Mouse (Mus musculus): ENCODE measurements around the gene Thbs2.

Thbs2 gene

DNA sequence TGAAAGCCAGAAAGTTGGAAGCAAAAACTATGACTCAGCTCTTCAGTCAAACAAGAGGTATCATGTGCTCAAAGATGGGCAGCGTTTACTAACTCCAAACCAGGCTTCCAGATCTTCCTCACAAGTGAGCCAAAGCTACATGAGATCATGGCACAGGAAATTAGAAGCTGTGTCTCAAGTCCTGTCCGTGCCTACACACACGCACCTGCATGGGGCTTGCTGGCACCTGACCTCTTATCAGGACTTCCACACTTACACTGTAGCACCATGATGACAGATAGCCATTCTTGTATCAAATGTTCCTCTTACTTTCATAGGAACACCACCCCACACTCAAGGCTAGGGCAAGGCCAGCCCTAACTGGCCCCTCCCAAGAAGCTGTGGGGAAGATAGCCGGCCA, 12.0 kb upstream of the Thbs2 start:
- Histone ChIP-seq H3K36me3 (ENCODE audit: control insufficient read depth, insufficient read depth, low read length, poor library complexity, severe bottlenecking) (no peaks in the 10 kb centered on the region), H3K27me3 (ENCODE audit: control insufficient read depth, insufficient read depth, low read length, poor library complexity, severe bottlenecking) (no peaks in the 10 kb centered on the region)
- no peak for DNase-seq (ENCODE audit: low read depth, low spot score)

DNA sequence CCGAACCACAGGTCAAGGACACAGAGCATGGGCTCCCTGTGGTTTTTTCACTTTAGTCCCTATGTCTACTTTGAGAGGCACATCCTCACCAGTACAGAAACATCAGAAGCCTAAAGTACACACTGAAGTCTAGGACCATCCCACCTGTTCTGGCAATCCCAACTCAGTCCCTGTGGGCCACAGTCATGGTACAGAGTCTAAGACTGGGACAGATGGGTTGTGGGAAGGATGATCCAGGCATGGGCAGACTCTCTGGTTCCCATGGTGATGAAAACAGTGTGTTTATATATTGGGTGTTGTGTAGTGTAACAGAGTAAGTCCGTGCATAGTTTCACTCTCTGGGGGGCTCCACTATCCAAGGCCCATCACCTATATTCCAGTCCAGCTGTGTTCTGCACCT, 11.4 kb upstream of the Thbs2 start:
- DNase-seq (ENCODE audit: low read depth, low spot score): no peak
- H3K27me3 ChIP-seq (ENCODE audit: control insufficient read depth, insufficient read depth, low read length, poor library complexity, severe bottlenecking): no peaks in the 10 kb centered on the region
- no peaks in the 10 kb centered on the region for H3K36me3 ChIP-seq (ENCODE audit: control insufficient read depth, insufficient read depth, low read length, poor library complexity, severe bottlenecking)

DNA sequence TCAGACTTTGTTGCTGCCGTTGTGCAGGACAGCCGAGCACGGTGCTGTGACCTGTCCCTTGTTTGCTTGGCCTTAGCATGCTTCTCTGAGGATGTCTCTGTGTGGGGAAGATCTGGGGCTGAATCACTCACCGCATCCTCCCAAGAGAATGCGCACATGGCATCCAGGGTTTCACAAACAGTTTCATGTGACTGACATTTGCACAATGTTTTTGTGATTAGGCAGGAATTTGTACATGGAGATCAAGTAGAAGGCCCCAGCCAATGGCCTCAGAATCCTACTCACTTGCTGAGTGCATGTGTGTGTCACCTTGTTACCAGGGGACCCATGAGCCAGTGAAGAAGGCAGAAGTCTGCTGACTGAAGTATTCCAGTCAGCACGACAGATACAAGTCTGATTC, 9.7 kb upstream of the Thbs2 start:
- no peak for DNase-seq (ENCODE audit: low read depth, low spot score)
- Histone ChIP-seq H3K27me3 (ENCODE audit: control insufficient read depth, insufficient read depth, low read length, poor library complexity, severe bottlenecking) (no peaks in the 10 kb centered on the region), H3K36me3 (ENCODE audit: control insufficient read depth, insufficient read depth, low read length, poor library complexity, severe bottlenecking) (no peaks in the 10 kb centered on the region)

DNA sequence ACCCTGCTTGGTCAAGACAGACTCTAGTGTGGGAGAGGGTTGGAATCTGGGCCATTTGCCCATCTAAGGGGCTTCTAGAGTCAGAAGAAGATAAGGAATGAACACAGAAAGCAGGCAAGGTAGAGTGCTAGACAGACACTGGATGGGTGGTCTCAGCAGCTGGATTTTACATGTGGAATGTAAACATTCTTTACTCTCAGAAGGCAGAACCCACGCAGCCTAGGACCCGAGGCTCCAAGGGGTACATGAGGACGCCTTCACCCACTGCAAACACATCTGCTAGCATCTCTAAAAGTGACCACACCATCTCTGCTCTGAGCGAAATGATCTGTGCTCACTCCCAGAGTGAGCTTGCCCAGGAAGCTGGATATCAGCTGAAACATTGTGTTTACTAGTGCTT, 9.2 kb upstream of the Thbs2 start:
- DNase-seq (ENCODE audit: low read depth, low spot score): no peak
- H3K36me3 ChIP-seq (ENCODE audit: control insufficient read depth, insufficient read depth, low read length, poor library complexity, severe bottlenecking): no peaks in the 10 kb centered on the region
- H3K27me3 ChIP-seq (ENCODE audit: control insufficient read depth, insufficient read depth, low read length, poor library complexity, severe bottlenecking): no peaks in the 10 kb centered on the region

DNA sequence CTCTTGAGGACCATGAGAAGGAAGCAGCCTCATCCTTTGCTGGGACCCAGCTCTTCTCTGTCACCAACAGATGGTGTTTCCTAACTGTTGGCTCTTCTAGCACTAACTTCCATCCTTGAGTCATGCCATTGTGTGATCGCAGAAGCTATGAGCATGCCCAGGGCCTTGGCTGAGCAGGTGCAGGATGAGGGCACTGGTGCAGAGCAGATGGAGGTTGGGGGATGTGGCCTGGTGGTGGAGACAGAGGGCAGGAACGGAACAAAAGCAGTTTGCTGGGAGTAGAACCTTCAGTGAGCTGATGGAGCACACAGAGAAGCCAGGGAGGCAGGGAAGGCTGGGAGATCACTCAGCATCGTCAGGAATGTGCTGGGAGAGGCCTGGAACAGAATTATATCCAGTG, 8.7 kb upstream of the Thbs2 start:
- H3K36me3 ChIP-seq (ENCODE audit: control insufficient read depth, insufficient read depth, low read length, poor library complexity, severe bottlenecking): no peaks in the 10 kb centered on the region
- no peak for DNase-seq (ENCODE audit: low read depth, low spot score)
- no peaks in the 10 kb centered on the region for H3K27me3 ChIP-seq (ENCODE audit: control insufficient read depth, insufficient read depth, low read length, poor library complexity, severe bottlenecking)

DNA sequence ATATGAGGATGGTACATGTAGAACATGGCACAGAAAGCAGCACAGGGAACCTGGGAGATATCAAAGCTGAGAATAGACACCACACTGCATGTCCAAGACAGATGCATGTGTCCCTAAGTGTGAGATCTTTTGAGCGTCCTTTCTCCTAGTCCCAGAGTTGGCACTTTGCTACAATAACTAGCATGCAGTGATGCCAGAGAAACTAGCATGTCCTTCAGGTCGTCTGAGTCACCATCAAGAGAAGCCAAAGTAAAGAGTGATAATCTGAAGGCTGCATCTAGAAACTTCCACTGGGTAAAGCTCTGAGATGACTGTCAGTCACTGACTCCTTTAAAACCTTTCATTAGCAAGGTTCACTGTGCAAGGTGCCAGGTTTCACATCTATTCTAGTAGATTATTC, 7.9 kb upstream of the Thbs2 start:
- DNase-seq (ENCODE audit: low read depth, low spot score): no peak
- H3K36me3 ChIP-seq (ENCODE audit: control insufficient read depth, insufficient read depth, low read length, poor library complexity, severe bottlenecking): no peaks in the 10 kb centered on the region
- H3K27me3 ChIP-seq (ENCODE audit: control insufficient read depth, insufficient read depth, low read length, poor library complexity, severe bottlenecking): no peaks in the 10 kb centered on the region

DNA sequence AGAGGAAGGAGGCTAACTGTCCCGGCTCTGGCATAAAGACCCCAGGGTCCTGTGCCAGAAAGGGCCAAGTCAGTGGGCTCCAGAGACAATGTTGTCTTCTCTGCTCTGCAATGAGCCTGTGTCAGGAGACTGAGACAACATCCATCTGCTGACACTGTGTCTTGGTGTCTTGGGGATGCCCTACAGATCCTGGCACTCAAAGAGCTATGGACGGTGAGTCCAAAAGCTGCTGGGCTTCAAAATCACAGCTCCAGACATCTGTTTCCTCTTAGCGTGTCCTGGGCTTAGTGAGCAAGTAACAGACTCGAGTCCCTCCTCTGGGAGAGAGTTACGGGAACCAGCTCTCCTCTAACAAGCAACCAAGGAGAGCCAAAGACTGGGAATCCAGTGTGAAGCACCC, 6.2 kb upstream of the Thbs2 start:
- H3K27me3 ChIP-seq (ENCODE audit: control insufficient read depth, insufficient read depth, low read length, poor library complexity, severe bottlenecking): no peaks in the 10 kb centered on the region; the same call in 1 of the 2 replicates
- no peak for DNase-seq (ENCODE audit: low read depth, low spot score)

DNA sequence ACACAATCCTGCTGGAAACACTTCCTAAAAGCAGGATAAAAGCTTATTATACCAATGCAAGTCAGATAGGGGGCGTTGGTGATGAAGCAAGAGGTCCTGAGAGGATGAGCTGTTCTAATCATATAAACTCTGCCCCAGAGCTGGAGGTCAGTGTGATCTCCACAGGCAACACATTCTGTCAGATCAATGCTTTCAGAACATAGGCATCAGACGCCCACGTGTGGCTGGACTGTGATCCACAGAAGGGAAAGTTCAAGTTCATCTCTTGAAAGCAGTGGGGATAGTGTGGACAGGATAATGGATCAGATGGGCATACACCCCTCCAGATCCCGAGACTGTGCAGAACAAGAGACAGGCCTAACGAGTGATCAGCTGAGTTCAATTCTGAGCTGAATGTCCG, 4.2 kb upstream of the Thbs2 start:
- Histone ChIP-seq H3K36me3 (ENCODE audit: control insufficient read depth, insufficient read depth, low read length, poor library complexity, severe bottlenecking) (no peaks in the 10 kb centered on the region), H3K27me3 (ENCODE audit: control insufficient read depth, insufficient read depth, low read length, poor library complexity, severe bottlenecking) (no peaks in the 10 kb centered on the region; the same call in 1 of the 2 replicates)
- DNase-seq (ENCODE audit: low read depth, low spot score): no peak

More for the DNA sequence above, 6.2 kb upstream of the Thbs2 start:
- H3K36me3 ChIP-seq (ENCODE audit: control insufficient read depth, insufficient read depth, low read length, poor library complexity, severe bottlenecking): no peaks in the 10 kb centered on the region

DNA sequence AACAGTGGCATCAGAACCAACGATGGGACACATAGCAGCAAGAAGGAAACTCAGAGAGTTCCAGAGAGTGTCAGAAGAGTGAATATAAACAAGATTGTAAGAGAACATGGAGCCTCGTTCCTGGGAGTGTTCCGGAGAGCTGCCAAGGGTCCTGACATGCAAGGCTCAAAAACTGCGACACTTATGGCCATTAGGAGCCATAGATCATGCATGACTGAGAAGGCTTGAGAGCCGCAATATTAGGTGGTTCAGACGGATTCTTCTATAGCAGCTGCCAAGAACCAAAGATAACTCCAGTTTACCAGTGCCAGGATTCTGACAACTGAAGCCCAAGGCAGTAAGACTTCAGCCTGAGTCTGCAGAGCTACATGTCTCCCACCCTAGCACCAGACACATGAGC, 3.1 kb upstream of the Thbs2 start:
- no peak for DNase-seq (ENCODE audit: low read depth, low spot score)
- H3K36me3 ChIP-seq (ENCODE audit: control insufficient read depth, insufficient read depth, low read length, poor library complexity, severe bottlenecking): no peaks in the 10 kb centered on the region
- H3K27me3 ChIP-seq (ENCODE audit: control insufficient read depth, insufficient read depth, low read length, poor library complexity, severe bottlenecking): no peaks in the 10 kb centered on the region; the same call in 1 of the 2 replicates

DNA sequence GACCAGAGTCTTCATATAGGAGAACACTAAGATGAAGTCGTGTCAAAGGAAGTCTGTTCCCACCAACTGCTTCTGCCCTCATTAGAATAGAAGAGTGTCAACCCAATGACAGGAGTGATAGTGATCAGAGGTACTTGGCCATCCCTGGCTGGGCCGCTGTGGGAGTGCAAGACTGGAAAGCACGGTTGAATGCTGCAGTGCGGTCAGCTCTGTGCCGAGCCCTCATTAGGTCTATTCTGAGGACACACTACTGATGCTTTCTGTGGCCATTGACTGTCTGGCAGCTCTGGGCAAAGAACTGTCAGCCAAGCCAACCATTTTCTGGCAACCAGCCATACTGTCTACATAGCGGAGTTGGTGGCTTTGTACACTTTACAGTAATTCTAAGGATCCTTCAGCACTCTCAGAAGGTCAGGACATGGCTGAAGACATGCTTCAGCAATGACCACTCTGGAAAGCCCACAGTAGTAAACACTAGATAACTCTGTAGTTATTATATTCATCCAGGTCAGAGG, 2.3 kb upstream of the Thbs2 start:
- no peaks in the 10 kb centered on the region; the same call in 1 of the 2 replicates for H3K27me3 ChIP-seq (ENCODE audit: control insufficient read depth, insufficient read depth, low read length, poor library complexity, severe bottlenecking)
- no peak for DNase-seq (ENCODE audit: low read depth, low spot score)

DNA sequence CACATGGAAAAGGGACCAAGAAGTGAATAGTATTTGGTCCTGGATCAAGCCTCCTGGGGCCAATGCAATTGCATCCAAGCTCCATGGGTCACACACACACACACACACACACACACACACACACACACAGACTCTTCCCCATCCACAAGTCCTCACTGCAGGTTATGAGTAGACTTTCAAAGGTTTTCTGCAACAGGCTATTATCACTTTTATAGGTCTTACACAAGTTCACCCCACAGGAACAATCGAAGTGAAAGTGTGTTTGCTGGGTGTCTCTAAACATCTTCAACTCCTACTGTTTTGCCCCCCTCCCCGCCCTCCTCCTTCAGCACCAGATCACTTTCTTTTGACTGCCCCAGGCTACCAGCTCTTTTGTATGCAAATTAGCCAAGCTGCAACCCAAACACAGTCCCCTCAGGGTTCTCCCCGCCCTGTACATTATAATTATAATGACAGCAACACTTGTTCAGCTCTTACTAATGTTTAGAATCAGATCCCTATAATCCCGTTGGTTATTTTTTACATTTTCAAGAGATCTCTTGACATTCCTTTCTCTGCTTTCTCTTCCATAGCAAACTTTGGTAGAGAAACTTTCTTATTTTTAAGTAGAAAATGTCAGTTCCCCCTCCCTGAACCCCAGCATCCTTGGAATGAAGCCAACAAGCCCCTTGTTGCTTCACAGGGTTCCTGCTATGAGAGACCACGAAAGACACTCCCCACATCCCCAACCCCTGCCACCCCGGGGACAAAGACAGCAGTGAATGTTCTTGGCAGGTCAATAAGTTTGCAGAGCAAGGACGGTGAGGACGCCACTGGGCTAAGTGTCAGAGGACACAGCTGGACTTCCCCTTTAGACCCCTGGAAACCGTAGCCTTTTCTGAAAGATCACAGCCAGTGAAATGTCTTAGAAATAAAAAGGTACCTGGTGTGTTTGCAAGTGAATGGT, 714 bp downstream of the Thbs2 start:
- Histone ChIP-seq H3K36me3 (ENCODE audit: control insufficient read depth, insufficient read depth, low read length, poor library complexity, severe bottlenecking) (no peaks in the 10 kb centered on the region), H3K27me3 (ENCODE audit: control insufficient read depth, insufficient read depth, low read length, poor library complexity, severe bottlenecking) (no peaks in the 10 kb centered on the region; the same call in 1 of the 2 replicates)
- no peak for DNase-seq (ENCODE audit: low read depth, low spot score)

More for the DNA sequence above, 2.3 kb upstream of the Thbs2 start:
- no peaks in the 10 kb centered on the region for H3K36me3 ChIP-seq (ENCODE audit: control insufficient read depth, insufficient read depth, low read length, poor library complexity, severe bottlenecking)

DNA sequence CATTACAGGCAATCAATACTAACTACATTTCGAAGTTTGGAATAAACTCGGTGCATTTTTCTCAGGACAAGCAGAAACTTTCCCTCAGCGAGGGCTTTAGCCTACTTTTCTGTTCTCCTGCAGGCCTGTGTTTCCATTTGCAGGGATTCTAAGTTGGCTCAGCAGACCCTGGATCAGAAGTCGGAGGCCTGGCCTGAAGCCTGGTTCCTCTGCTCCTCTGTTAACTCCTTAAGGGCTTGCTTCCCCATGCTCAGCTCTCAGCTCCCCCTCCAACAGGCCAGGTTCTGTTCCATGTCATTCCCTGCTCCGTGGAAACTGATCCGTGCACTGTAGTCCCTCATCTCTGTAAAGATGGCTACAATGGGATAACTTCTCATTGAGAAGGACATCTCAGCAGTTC, 2.1 kb downstream of the Thbs2 start:
- Histone ChIP-seq H3K36me3 (ENCODE audit: control insufficient read depth, insufficient read depth, low read length, poor library complexity, severe bottlenecking) (no peaks in the 10 kb centered on the region), H3K27me3 (ENCODE audit: control insufficient read depth, insufficient read depth, low read length, poor library complexity, severe bottlenecking) (no peaks in the 10 kb centered on the region; the same call in 1 of the 2 replicates)
- no peak for DNase-seq (ENCODE audit: low read depth, low spot score)

DNA sequence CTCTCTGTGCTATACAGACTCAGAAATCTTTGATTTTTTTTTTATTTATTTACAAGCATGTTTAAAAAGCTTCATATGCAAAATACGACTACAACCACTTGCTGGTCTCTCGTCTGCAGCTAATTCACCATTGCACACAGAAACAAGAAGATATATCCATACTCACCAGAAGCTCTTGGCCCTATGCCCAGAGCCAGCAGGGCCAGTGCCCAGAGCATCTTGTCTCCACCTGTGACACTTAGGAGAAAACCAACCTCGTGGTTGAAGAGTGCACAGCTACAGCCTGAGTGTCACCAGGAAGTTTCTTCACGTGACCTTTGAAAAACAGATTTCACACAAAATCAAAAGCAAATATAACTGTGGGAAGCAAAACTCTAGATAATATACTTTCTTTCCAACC, 2.8 kb downstream of the Thbs2 start:
- Histone ChIP-seq H3K27me3 (ENCODE audit: control insufficient read depth, insufficient read depth, low read length, poor library complexity, severe bottlenecking) (no peaks in the 10 kb centered on the region; the same call in 1 of the 2 replicates), H3K36me3 (ENCODE audit: control insufficient read depth, insufficient read depth, low read length, poor library complexity, severe bottlenecking) (no peaks in the 10 kb centered on the region)
- no peak for DNase-seq (ENCODE audit: low read depth, low spot score)

DNA sequence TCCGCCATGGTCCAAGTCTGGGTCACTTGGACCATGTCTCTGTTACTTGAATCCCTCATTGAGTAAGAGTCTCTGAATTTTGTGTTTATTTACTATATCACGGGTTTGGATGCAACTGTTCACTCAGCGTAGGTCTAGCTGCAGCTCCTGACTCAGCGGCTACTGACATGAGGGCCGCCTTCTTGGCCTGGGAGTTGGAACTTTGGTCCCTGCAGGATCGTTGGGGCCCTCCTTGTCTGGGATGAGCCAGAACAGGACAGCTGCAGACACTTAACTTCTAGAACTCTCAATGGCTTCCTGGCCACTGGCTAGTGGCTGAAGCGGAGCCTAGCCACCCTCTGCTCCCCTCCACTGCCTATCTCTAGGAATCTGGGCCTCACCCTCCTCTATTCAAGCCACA, 11.2 kb downstream of the Thbs2 start:
- DNase-seq (ENCODE audit: low read depth, low spot score): no peak
- Histone ChIP-seq H3K36me3 (ENCODE audit: control insufficient read depth, insufficient read depth, low read length, poor library complexity, severe bottlenecking) (no peaks in the 10 kb centered on the region), H3K27me3 (ENCODE audit: control insufficient read depth, insufficient read depth, low read length, poor library complexity, severe bottlenecking) (no peaks in the 10 kb centered on the region)

DNA sequence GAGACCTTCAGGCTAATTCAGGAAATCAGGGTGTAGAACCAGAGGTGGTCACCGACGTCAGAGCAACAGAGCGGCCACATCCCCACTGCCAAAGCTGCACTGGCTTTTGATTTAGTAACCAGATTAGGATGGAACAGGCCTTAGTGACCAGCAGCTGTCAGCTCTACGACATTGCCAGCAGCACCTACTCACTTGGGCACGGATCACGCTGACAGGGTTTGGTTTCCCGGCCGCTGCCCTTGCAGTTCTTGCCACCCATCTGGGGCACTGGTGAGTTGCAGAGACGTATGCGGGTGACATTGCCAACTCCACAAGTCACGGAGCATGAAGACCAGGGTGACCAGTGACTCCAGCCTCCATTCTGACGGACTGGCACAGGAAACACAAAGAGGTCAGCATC, 13.0 kb downstream of the Thbs2 start:
- Histone ChIP-seq H3K27me3 (ENCODE audit: control insufficient read depth, insufficient read depth, low read length, poor library complexity, severe bottlenecking) (no peaks in the 10 kb centered on the region), H3K36me3 (ENCODE audit: control insufficient read depth, insufficient read depth, low read length, poor library complexity, severe bottlenecking) (no peaks in the 10 kb centered on the region)
- no peak for DNase-seq (ENCODE audit: low read depth, low spot score)

Measured in splenic B cell, adult 2 months (primary cell).